Mouse (Mus musculus) c-Kit-positive CD71-positive TER-119-positive erythroid progenitor cells, embryonic 14.5 days (primary cell): ENCODE data around the gene P3h4.

Source experiments
- DNase-seq: peaks from one replicate; pipeline ENCODE4 v3.0.0-alpha.2; 2013; ENCODE audit warnings: low spot score

The P3h4 gene

DNA sequence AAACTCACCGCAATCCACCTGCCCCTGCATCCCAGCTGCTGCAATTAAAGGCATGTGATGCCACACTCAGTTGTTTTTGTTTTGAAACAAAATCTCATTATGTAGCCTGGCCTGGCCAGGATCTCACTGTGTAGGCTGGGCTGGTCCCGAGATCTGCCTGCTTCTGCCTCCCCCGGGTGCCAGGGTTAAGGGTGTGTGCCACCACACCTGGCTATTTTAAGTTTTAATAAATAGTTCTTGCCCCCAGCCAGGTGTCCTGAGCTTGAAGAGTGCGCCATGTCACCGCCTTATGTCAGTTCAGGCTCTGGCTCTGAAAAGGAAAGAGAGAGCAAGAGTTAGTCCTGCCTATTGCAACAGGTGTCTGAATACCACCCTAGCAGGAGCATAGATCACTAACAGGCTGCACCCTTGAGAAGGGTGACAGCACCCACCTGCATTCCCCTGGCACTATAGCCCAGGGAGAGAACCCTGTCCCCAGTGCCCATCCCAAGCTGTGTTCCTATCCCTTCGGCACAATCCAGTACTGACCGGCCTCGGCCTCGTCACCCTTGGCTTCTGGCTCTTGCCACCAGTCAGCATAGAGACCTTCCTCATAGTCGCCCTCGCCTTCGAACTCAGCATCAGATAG lies 5.7 kb downstream of the P3h4 start:
- DNase-seq = no peak

DNA sequence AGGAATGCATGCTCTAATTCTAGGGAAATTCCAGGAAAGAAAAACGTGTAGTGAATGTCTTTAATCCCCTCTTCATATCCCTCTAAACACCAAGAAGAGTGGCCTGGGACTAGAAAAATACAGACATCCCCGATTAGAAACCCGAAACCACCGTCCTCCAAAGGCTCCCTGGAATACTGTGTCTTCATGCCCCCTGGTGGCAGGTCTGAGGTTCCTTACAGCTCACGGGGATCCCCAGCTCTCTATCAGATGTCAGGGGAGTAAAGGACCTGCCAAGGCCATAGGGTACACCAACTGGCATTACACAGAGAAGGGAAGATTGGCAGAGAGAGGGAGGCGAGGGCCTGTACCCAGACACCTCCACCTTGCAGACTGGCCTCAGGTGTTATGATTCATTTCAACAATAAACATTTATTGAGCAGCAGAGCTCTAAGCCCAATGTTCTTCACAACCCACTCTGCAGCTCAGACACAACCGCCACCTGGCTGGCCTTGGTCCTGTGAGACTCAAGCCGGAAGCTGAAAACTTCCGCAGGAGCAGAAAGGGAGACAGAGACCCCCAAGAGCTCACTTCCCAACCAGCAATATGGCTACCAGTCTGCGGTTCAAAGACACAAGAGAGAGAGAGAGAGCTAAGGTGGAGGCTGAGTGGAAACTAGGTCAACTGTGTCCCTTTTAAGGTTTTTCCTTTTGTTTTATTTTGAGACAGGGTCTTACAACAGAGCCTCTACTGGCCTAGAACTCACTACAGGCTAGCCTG lies 6.4 kb downstream of the P3h4 start:
- peak; percentile 34 for DNase-seq

- DNase-seq = no peak
Measured at GRCm38 (mm10) chr11:100406995-100407705, 7.5 kb downstream of the P3h4 start.

- no peak for DNase-seq
Measured at GRCm38 (mm10) chr11:100406273-100406672, 8.4 kb downstream of the P3h4 start.

- DNase-seq = no peak
Measured at GRCm38 (mm10) chr11:100404456-100405074, 10.1 kb downstream of the P3h4 start.

GRCm38 (mm10) chr11:100403445-100404134 lies 11.0 kb downstream of the P3h4 start:
- DNase-seq = no peak

DNA sequence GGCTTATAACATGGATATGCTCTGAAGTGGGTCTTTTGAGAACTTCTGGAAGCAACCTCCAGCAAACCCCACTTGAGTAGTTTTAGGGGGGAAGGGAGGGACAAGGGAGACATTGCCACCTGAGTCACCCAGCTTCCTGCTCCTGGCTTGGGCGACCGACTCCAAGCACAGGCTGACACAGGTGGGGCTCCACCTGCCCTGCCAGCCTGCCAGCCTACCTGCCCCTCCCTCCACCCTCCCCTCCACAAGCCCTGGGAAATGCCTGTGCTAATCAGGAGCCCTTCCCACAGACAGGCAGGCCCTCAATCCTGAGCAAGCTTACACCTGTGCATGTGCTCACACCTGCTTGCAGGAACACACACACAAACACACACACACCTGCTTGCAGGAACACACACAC lies 12.0 kb downstream of the P3h4 start:
- DNase-seq = no peak

- DNase-seq = no peak
Measured at GRCm38 (mm10) chr11:100402240-100402639, 12.4 kb downstream of the P3h4 start.

GRCm38 (mm10) chr11:100400842-100401241 lies 13.8 kb downstream of the P3h4 start:
- no peak for DNase-seq

DNA sequence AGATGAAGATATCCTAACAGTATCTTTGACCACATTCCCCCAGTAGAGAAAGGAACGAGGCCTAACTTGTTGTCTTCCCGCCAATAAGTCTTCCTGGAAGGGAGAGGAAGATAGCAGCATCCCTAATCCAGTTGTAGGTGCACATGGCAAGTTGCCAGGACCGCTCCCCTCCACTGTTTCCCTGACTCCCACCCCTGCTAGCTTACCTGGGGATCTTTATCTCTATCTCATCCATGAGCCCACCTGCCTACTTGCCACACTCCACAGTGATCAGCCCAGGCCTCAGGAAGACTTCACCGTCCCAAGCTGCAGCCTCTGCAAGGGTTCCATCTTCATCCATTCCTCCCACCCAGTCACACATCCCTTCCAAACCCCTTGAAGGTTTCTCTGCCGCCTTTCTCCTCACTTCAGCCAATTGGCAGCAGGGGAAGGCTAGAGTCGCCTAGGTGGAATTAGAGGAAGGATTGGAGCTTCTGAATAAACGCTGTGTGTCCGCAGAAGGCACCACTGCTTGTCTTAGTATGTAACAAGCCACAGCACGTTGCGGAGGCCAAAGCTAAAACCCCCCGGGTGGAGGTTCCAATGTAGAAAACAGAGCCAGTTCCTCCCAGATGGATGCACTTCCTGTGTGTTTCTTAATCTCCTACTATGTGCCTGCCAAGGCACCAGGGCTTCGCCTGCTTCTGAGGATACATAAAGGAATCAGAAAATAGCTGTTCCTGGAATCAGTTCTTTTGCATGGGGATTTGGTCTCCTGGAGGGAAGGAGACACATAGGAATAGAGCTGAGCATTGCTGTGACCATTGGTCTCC lies 14.7 kb downstream of the P3h4 start:
- no peak for DNase-seq

- DNase-seq = no peak
Measured at GRCm38 (mm10) chr11:100399320-100399719, 15.3 kb downstream of the P3h4 start.

DNA sequence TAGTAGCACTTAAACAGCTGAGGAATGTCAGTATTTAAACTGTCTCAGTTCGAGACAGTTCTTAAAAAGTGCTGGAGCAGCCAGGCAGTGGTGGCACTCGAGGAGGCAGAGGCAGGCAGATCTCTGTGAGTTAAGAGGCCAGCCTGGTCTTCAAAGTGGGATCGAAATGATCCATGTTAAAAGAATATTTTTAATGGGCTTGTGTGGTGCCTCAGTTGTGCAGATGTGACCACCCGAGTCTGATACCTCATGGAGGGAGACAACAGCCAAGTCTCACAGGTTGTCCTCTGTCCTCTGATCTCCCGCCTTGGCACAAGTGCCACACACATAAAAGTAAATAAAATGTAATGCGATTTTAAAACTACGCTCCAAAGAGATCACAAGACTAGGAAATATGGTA lies 16.1 kb downstream of the P3h4 start:
- no peak for DNase-seq

GRCm38 (mm10) chr11:100397600-100398389 lies 16.8 kb downstream of the P3h4 start, which contains the start of gene Jup:
Jup (minus strand) TSS chr11:100397763.
- DNase-seq = peak; percentile 79

DNA sequence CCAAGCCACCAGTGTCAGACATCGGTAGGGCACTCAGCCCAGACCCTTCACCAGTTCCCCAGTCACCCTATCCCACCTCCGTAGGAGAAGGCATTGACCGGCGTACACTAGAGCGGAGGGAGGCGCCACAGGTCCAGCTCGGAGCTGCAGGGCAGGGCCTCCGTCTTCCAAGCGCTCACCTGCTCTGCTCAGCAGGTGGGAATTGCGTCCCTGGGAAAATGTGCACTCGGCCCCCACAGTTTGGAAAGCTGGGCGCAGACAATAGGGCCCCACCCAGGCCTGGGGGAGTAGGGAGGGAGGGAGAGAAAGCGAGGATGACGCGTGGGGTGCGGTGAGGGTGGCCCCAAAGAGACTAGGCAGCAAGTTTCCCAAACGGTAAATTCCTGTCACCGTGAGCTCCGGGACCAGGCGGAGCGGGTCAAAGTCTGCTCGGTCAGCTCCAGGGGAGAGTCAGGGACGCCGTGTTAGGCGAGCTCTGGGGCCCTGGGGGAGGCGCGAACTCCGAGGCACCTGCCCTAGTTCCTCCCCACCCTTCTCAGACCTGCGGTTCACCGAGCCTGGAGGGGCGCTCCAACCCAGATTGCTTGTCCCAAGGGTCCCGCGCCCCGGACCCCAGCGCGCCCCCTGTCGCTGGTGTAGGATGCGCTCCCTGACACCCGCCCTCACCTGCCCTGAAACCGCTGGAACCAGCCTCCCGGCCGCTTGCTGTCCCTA lies 17.6 kb downstream of the P3h4 start:
- DNase-seq = no peak

- DNase-seq = no peak
Measured at GRCm38 (mm10) chr11:100395861-100396631, 18.6 kb downstream of the P3h4 start.

GRCm38 (mm10) chr11:100395200-100395599 lies 19.4 kb downstream of the P3h4 start:
- no peak for DNase-seq

GRCm38 (mm10) chr11:100394353-100395074 lies 20.1 kb downstream of the P3h4 start:
- DNase-seq = no peak

- no peak for DNase-seq
Measured at GRCm38 (mm10) chr11:100393733-100394132, 20.9 kb downstream of the P3h4 start.
